Mouse (Mus musculus): Measurements from ENCODE around the gene Klf9.

Klf9 gene

GRCm38 (mm10) chr19:23140689-23141317 is at the start of gene Klf9:
Gene Klf9, plus strand, starts transcription at chr19:23141226.
- peak; percentile 91 for DNase-seq (ENCODE audit: low read depth, low spot score)

- no peak for DNase-seq (ENCODE audit: low read depth, low spot score)
These were observed 49.4 kb upstream of the Klf9 start for GRCm38 (mm10) chr19:23091586-23091985.

GRCm38 (mm10) chr19:23093548-23093947 is 47.5 kb upstream of the Klf9 start:
- no peak for DNase-seq (ENCODE audit: low read depth, low spot score)

- DNase-seq (ENCODE audit: low read depth, low spot score) = no peak
These were observed 46.1 kb upstream of the Klf9 start for GRCm38 (mm10) chr19:23094906-23095305.

GRCm38 (mm10) chr19:23106859-23107258 is 34.2 kb upstream of the Klf9 start:
- DNase-seq (ENCODE audit: low read depth, low spot score) = peak; percentile 18

- no peak for DNase-seq (ENCODE audit: low read depth, low spot score)
These were observed 33.7 kb upstream of the Klf9 start for GRCm38 (mm10) chr19:23107335-23107734.

GRCm38 (mm10) chr19:23121875-23122274 is 19.2 kb upstream of the Klf9 start:
- no peak for DNase-seq (ENCODE audit: low read depth, low spot score)

GRCm38 (mm10) chr19:23124023-23124550 is 16.9 kb upstream of the Klf9 start:
- DNase-seq (ENCODE audit: low read depth, low spot score) = no peak

GRCm38 (mm10) chr19:23125227-23126150 is 15.5 kb upstream of the Klf9 start:
- no peak for DNase-seq (ENCODE audit: low read depth, low spot score)

GRCm38 (mm10) chr19:23129908-23130307 is 11.1 kb upstream of the Klf9 start:
- no peak for DNase-seq (ENCODE audit: low read depth, low spot score)

GRCm38 (mm10) chr19:23132106-23132635 is 8.9 kb upstream of the Klf9 start:
- DNase-seq (ENCODE audit: low read depth, low spot score) = no peak

- no peak for DNase-seq (ENCODE audit: low read depth, low spot score)
These were observed 8.2 kb upstream of the Klf9 start for GRCm38 (mm10) chr19:23132720-23133426.

- DNase-seq (ENCODE audit: low read depth, low spot score) = no peak
These were observed 7.5 kb upstream of the Klf9 start for GRCm38 (mm10) chr19:23133427-23134094.

- DNase-seq (ENCODE audit: low read depth, low spot score) = no peak
These were observed 7.0 kb upstream of the Klf9 start for GRCm38 (mm10) chr19:23134095-23134440.

- DNase-seq (ENCODE audit: low read depth, low spot score) = no peak
These were observed 6.4 kb upstream of the Klf9 start for GRCm38 (mm10) chr19:23134441-23135301.

GRCm38 (mm10) chr19:23135349-23136201 is 5.5 kb upstream of the Klf9 start:
- DNase-seq (ENCODE audit: low read depth, low spot score) = no peak

GRCm38 (mm10) chr19:23136202-23136850 is 4.7 kb upstream of the Klf9 start:
- DNase-seq (ENCODE audit: low read depth, low spot score) = no peak

GRCm38 (mm10) chr19:23137295-23137694 is 3.7 kb upstream of the Klf9 start:
- no peak for DNase-seq (ENCODE audit: low read depth, low spot score)

Data from brain, embryonic 18.5 days (tissue).